Mouse (Mus musculus) gastrocnemius, adult 8-10 months (tissue): ENCODE data around the gene Ncoa3. TPM values are rescaled to one million over a fixed set of nuclear protein-coding genes. Genes with fewer than 3 reads are reported as not detected.

Experiments used
- DNase-seq, 2 experiments: peaks; one replicate each; pipeline ENCODE4 v3.0.0; 2022; ENCODE audit warnings: low spot score in 2 of 2
- total RNA-seq, 4 experiments: library from RNA; stranded (reverse); gene quantifications; 2 replicates each; pipeline ENCODE4 v1.2.4; 2022

Gene Ncoa3
- total RNA-seq, 4 experiments from 2014 or later = 12.1 to 18.8 (median 16.0) TPM

- no peak for DNase-seq
These were observed 108.2 kb downstream of the Ncoa3 start for GRCm38 (mm10) chr2:166100309-166101262.

GRCm38 (mm10) chr2:166102893-166103292, 110.5 kb downstream of the Ncoa3 start:
- DNase-seq = no peak

GRCm38 (mm10) chr2:166105911-166106310, 113.5 kb downstream of the Ncoa3 start:
- DNase-seq = no peak

DNA sequence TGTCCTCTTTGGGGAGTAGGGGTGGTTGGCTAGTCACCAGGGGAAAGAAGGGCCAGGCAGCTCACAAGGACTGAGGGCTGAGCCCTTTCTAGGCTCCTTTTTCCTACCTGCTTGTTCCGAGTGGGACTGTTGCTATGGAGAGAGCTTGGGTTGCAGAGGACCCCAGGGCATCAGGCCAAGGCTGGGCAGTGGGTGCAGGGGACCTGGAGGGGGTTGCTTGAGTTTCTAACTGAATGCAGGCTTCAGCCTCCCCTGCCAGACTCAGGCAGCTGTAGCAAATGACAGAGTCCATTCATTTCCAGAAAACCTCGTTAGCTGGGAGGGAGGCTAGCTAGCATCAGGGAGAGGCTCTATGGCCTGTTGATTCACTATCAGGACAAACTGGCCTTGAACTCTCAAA, 114.2 kb downstream of the Ncoa3 start:
- no peak for DNase-seq

- no peak for DNase-seq
These were observed 115.5 kb downstream of the Ncoa3 start for GRCm38 (mm10) chr2:166107911-166108310.

DNA sequence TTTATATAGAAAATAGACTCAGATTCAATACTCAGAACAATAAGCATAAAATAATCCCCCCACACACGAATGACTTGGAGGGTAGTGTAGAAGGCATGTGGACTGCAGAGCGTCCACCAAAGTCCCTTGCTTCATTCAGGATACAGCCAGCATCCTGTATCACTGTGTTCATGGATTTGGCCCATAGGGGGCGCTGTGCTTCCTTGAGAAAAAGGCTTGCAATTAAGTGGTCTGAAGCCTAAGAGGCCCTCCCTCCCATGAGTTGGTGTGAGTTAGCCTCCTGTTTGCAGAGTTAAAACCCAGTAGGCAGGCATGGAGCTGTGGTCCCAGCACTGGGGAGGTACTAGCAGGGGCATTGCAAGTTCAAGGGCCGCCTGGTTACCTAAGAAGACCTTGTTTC, 115.9 kb downstream of the Ncoa3 start:
- peak; percentile 66 to 74 for DNase-seq

DNA sequence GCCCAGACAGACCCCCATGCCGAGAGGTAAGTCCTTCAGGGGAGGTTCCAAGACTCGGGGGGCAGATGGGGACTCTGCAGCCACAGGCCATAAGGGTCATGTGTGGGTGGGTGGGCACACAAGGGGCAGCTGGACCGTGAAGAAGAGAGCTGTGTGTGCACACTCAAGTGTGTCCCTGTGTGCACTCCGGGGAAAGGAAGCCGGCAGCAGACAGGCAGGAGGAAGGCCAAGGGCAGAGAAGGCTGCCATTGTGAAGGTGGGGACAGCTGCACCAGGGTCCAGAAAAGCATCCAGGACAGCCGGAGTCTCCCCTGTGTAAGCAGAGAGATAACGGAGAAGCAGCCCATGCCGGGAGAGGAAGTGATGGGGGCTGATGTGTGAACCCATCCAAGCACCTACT, 118.3 kb downstream of the Ncoa3 start:
- no peak for DNase-seq

DNA sequence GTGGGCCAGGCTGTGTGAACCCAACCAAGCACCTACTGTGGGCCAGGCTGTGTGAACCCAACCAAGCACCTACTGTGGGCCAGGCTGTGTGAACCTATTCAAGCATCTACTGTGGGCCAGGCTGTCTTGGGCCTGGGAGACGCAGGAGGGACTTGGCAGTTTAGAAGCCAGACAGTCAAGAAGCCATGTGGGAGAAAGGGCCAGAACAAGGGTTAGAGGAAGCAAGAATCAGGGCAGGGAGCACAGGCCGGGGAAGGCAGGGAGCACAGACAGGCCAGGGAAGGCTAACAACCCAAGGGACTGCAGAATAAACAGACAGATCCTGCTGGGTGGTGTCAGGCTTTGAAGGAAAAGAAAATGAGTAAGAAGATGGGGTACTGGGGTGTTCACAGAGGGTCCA, 118.8 kb downstream of the Ncoa3 start:
- no peak for DNase-seq

GRCm38 (mm10) chr2:166111831-166112250, 119.4 kb downstream of the Ncoa3 start:
- DNase-seq = no peak

GRCm38 (mm10) chr2:166112986-166113385, 120.5 kb downstream of the Ncoa3 start:
- no peak for DNase-seq

GRCm38 (mm10) chr2:166115571-166116277, 123.3 kb downstream of the Ncoa3 start:
- peak; percentile 63 to 75 for DNase-seq

GRCm38 (mm10) chr2:166116278-166116608, 123.8 kb downstream of the Ncoa3 start:
- DNase-seq = no peak

- DNase-seq = no peak
These were observed 124.3 kb downstream of the Ncoa3 start for GRCm38 (mm10) chr2:166116704-166117103.

DNA sequence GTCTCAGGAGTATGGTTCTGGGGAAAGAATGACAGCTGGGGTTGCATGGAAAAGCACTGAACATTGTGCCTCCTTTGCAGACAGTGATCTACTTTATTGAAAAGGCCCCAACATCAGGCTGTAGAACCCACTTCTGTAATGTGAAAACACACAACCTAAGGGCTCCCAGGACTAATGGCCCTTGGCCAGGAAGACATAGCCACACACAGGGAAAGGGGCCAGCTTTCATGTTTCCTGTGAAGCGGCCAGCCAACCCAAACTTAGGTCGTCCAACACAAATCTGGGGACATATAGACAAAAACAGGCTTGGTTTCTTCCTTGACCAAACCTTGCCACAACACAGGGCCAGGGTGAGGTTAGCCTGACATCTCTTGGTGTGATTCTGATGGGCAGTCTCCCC, 127.6 kb downstream of the Ncoa3 start:
- no peak for DNase-seq

DNA sequence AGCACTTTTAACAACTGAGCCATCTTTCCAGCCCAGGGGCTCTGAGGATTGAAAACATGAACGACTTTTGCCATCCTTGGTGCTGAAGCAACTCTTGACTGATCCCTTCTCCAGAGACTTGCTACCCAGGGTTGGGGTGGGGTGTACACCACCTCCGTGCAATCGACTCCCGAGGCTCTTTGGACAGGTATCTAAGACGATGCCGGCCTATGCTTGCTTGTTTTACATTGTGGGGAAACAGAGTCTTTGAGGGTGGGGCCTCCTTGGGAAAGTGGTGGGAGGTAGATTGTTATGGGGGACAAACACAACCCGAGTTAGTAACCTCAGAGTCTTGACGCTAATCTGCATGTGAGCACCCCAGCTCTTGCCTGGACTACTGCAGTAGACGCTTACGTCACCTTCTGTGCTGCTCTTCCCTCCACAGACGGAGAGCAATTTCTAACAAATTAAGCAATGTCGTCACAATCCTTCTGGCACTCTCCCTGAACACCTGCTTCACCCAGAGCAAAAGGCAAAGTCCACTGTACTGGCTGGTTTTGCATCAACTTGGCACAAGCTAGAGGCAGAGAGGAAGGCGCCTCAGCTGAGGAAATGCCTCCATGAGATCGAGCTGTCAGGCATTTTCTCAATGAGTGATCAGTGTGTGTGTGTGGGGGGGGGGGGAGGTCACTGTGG, 129.4 kb downstream of the Ncoa3 start:
- no peak for DNase-seq

- DNase-seq = peak; percentile 23 to 27
These were observed 130.3 kb downstream of the Ncoa3 start for GRCm38 (mm10) chr2:166122781-166123180.

Other genes starting within 250 kb of the Ncoa3 start
- 10 to 100 TPM; 11.4 to 14.4 (median 13.5) TPM for gene Zmynd8, start 93.6 kb upstream of the Ncoa3 start, total RNA-seq
- 1 to 10 TPM; 6.0 to 9.9 (median 7.1) TPM for gene Sulf2, start 163.0 kb downstream of the Ncoa3 start, total RNA-seq